Mouse (Mus musculus) cerebellum, adult 9-11 months (tissue): ENCODE data around the gene Tubb5.

Source experiments
- DNase-seq: peaks from one replicate; pipeline ENCODE4 v3.0.0; 2022

The Tubb5 gene

DNA sequence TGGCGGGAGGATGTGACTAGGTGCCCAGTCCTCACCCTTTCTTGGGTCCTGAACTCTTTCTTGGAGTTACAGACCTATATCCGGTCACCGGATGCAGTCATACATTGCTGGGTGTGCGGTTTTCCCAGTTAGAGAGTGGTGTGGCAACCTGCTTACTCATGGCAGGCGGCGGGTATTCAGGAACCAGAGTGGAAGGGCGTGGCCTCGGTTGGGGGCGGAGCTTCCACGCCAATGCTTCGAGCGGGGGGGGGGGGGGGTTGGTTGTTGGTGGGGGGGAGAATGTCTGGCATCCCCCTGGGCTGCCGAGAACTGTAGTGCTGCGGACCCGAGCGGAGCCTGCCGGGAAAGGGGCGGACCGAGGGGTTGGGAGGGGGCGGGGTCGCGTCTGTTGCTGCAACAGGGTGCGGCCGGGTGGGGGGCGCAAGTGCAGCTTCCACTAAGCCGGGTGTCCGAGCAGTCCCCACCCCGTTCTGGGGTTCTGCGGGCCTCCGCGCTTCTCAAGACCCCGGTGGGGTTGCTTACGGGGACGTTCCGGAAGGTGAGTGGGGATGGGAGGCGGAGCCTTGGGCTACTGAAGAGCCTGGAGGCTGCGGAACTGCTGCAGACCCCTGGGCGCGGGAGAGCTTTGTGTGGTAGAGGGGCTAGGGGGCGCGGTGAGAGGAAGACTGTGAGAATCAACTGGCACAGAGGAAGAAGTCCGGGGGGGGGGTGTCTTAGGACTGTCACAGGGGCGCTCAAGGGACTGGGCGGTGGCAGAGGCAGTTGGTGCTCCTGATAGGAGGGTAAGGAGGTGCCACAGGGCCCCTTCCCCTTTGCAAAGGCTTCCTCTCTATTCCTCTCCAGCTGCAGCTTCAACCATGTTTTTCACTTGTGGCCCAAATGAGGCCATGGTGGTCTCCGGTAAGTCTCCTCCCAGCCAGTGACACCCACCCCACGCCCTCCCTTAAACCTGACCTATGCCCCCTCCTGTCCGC, 14.9 kb downstream of the Tubb5 start, which contains the start of gene Flot1:
Flot1 (plus strand) TSS at position 267 of the 974 bp plus-strand sequence.
- peak; percentile 80 for DNase-seq

DNA sequence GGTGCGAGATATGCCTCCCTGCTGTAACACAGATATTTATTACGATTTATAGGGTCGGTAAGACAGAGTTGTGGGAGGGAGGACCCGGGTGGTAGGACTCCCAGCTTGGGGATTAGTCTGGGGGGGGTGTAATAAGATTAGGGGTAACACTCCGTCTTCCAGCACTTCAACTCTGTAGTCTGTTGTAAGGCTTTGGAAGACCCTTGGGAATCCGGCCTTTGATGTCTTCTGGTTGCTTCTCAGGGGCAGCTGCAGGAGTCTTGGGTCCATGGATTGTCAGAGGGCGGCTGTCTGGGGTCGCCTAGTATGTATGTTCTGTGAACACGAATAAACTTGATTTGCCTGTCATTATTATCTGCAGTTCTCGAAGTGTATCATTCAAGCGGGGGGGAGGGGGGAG, 15.5 kb downstream of the Tubb5 start:
- peak; percentile 63 for DNase-seq

DNA sequence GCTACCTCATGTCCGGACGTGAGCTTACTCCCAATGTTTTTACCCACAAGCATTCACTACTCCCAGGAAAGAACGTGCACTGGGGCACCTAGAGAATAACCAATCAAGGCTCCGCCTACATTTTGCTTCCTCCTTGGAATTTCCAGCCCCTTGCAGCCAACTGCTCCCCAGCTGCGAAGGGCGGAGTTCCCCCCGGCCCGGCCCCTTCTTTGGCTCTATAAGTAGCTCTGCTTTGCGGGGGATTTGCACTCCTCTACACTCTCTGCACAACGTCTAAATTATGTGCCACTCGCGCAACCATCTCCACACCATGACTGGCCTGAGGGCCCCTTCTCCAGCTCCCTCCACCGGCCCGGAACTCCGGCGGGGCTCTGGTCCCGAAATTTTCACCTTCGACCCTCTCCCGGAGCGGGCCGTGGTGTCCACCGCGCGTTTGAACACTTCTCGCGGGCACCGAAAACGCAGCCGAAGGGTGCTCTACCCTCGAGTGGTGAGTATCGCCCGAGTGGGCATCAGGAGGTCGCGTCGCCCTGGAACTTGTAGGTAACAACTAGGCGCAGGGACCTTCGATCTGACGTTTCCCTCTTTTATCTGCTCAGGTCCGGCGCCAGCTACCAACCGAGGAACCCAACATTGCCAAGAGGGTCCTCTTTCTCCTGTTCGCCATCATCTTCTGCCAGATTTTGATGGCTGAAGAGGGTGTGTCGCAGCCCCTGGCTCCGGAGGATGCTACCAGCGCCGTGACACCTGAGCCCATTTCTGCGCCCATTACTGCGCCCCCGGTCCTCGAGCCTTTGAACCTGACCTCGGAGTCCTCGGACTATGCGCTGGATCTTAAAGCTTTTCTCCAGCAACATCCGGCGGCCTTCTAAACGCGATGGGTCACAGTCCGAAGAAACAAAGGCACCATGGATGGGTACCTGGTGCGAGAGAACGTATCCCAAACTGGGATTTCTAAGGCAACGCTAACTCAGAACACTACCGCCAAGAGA, 16.4 kb downstream of the Tubb5 start, which contains the start of gene Ier3:
Ier3 (plus strand) TSS at position 246 of the 992 bp plus-strand sequence.
- peak; percentile 69 for DNase-seq

DNA sequence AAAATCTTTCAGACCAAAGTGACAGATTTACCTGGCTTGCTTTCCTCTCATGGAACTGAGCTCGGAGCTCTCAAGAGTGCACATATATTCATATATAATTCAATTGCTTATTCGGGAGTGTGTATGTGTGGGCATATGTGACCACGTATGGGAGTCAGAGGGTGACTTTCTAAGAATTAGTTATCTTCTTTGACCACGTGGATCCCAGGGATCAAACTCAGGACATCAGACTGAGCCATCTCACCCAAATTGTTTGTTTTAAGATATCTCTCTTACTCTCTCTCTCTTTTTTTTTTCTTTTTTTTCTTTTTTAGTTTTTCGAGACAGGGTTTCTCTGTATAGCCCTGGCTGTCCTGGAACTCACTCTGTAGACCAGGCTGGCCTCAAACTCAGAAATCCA, 18.0 kb downstream of the Tubb5 start:
- DNase-seq, result no peak

DNA sequence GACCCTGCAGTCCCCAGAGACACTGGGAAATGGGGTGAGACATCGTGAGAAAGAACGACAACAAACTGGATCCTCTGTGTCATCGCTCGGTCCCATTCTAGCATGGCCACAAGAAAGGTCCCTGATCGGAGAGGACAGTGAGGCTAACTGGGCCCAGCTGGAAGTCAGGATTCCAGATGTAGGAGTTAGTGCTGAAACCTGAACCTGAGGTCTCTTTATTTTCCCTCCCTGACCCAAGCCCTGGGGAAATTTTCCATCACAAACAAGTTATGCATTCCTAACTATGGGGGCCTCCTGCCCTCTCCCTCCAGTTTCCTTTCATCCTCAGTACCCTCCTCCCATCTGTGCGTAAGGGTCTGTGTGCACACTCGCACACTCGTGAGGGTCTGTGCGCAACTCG, 20.9 kb downstream of the Tubb5 start:
- DNase-seq, result no peak

DNA sequence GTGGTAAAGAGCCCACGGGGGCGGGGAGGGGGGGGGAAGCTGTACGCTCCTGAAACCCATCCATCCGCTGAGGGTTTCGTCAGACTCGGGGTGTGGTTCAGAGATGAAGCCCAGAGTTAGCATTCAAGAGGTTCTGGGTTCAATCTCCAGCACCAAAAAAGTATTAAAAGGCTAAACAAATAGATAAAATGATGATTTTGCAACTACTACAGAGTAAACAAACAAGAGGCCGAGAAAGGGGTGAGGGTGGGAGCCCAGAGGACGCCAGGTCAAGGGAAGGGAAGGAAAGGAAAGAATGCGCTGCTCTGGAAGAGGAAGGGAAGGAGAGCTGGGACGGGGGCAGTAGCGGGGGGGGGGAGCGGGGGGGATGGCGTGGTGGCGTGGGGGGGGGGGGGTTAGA, 21.4 kb downstream of the Tubb5 start:
- DNase-seq, result no peak

DNA sequence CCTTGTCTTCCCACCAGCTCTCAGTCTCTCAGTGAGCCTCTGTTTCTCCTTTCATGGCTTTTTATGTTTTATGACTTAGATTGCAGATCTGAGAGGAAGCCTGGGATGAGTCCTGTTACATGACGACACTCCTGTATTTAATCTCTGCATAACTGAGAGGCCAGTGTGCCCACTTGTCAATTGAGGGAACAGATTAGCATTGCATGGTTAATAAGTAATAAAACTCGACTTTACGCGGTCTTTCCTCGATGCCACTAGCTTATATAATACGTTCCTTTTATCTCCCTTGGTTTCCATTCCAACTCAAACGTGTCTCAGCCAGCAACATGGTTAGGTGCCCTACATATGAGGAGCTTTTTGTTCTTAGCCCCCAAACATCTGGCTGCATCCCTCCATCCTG, 22.3 kb downstream of the Tubb5 start:
- no peak for DNase-seq

DNA sequence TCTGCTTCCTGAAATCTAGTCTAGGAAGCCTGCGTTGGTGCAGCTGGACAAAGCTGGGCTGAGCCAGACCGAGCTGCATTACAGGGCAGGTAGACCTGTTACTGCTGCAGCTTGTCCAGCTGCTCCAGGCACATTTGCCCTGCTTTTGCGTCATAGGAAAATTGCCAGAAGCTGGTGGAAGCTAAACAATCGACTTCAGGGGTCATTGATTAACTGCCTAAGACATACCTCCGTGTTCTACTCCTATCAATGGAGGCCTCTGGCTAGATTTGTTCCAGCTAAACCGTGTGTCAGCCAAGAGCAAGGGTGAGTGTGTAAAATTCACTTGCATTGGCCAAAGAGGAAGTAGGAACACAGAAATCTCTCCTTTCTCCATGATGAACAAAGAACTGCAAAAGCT, 23.4 kb downstream of the Tubb5 start:
- no peak for DNase-seq

DNA sequence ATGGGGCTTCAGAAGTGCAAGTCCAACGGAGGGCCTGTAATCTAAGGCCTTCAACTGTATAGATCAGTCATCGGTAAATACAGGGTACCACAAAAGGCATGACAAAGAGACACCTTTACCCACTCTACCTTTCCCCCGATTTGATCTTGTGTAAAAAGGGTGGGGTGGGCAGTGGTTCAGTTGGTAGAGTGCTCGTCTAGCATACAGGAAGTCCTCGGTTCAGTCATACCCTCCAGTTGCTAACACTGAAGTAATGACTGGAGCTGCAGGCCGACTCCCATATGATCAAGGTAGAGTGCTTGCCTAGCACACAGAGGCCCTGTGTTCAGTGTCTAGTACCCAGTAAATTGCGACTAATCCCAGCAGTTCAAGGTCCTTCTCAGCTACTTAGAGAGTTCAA, 24.5 kb downstream of the Tubb5 start:
- DNase-seq, result no peak

DNA sequence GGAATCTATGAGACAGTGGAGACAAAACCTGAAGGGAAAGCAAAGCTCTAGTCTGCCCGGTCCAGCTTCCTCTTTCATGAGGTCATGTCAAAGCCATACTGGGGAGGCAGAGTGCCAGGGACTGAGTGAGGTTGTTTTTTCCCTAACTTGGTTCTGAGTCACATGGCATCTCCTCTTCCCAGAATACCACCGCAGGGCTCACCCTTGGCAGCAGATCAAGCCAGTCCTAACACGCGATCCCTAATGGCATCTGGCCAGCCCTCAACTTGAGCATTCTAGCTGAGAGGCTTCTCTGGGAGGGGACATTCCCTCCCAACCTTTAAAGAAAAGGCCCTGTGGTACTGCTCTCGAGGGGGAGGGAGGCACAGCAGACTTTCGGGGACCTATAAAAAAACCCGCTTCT, 24.9 kb downstream of the Tubb5 start:
- DNase-seq, result no peak

DNA sequence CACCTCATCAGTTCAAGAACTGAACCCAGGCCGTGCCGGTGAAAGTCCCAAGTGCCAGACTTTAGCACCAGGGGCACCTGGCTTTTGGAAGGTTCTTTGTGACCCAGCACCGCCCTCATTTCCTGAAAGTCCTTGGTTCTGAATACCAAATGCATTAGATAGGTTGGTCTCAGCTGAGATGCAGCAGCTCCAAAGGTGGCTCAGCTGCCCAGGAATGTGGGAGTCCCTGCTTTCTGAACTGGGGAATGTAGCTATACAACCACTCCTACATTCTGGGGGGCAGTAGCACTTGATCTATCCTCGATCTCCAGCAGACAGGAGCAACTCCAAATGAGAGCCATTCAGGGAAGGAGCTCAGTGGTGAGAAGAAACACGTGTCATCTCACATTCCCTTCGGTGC, 25.4 kb downstream of the Tubb5 start:
- DNase-seq, result no peak

DNA sequence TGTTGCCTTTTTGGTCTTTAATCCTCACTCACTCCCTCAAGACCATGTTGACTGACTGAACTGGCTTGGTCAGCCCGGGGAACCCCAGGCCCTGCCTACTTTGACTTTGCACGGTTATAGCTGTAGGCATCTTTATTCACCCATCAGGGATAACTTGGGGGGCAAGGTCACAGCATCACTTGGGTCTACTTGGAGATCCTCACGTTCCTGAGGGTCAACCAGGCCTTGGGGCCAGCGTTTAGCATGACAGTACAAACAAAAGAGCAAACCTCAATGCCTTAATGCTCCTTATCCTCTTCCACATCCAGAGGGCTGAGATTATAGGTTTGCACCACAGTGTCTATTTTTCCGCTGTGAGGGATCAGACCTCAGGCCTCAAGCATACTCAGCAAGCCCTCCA, 25.8 kb downstream of the Tubb5 start:
- no peak for DNase-seq

DNA sequence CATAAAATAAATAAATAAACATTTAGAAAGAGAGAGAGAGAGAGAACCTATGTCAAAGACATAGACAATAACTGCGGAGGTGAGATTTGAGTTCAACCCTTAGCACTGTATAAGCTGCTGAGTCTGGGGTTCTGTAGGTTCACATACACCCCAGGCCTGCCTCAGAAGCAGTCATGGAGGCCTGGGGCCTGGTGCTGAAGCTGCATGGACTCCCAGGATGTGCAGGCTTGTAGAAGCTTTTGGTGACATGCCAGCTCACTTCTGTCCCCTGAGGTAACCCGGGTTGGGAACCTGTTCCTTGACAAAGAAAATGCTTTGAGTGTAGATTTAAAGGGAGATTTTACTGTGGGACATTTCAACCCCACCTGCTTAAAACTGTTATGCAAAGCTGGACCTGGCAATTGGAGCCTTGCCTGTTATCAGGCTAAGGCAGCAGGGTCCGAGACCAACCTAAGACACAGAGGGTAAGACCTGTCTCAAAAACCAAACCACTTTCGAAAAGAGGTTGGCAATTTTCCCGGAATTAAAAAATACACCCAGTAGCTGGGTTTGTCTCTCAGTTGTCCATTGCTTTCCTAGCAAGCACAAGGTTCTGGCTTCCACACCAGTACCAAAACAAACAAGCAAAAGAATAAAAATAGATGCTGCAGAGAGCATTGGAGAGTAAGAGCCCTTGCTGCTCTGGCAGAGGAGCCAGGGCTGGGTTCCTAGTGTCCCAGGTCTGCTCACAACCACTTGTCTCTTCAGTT, 27.0 kb downstream of the Tubb5 start:
- DNase-seq, result no peak

DNA sequence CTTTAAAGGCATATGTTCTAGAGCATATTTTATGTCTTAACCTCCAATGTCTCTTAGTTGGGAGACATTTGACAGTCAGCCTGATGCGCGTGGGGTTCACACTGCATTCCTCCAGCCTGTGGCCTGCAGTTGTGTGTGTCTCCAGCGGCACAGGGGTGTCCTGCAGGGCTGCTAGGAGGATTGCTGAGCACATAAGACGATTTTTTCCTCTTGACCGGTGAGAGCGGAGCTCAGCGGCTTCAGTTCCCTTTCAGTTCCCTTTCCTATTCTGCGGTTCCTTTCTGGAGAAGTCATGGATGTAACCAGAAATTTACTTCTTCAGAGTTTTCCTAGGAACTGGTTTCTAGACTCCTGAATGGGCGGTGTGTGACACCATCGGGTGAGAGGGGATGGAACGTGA, 28.7 kb downstream of the Tubb5 start:
- DNase-seq, result no peak

DNA sequence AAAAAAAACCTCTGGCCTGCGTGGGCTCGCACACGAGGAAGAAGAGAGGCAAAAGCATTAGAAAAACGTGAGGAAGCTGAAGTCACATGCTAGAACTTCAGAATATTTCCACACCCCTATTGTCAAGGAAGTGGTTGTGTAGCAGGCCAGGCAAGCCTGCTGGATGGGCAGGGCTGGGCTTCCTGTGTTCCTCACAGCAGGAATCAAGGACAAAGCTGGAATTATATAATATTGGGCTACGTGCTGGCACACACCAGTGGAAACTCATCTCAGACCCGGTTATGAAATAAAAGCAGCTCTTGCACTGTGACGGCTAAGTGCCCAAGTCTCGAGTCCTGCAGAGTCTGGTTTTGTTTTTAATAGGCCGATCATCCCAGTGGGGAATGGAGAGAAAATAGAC, 30.0 kb downstream of the Tubb5 start:
- no peak for DNase-seq

DNA sequence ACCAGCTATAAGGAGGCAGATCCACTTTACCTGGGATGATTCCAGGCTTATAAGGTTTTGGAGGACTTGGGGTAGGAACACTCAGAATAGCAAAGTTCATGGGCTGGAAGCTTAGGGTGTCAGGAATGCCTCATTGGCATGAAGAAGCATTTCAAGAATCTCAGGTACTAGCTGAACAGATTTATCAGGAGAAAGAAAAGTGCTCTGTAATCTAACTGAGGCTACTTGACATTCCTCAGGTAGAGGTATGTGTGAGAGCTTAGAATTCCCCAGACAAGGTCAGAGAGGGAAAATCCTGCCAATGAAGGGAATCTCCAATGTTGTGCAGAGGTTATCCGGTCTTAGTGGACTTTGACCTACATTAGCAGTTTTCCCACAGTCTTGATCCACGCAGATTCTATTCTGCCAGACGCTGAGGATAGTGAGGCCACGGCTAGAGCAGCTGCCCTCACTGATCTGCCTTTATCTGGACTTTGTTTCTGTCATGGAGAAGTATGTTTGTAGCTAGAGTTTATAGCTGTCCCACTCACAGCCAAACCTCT, 34.2 kb downstream of the Tubb5 start:
- DNase-seq, result no peak

DNA sequence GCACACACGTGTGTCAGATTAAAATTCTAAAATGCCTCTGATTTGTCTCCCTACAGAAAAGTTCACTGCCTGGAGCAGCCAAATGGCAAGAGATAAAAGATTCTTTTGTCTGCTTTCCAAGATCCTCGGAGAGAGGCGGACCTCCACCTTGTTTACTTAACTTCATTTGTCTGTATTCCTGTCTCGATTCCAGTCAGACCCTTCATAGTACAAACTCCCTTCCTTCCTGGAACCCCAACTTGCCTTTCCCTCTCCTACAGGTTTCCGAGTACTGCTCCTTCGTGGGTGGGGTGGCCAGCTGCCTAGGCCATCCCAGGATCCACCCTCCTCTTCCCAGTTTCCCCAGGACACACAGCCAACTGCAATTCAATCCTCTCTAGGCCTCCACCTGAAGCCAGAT, 35.1 kb downstream of the Tubb5 start:
- DNase-seq, result no peak

DNA sequence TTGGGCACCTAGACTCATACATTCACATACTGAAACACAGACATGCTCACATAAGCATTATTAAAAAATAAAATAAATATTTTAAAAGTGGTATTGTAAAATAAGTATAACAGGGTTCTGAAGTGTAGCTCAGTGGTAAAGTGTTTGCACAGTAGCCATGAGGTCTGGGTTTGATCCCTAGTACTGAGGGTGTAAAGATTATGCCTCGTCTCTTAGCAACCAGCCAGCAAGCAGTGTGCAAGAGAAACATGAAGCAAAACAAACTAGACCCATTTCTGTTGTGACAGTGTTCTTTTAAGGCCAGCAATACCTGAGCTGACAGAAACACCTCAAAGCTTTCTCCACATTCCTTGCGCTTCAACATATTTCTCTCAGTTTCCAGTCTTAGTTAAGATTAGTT, 37.2 kb downstream of the Tubb5 start:
- DNase-seq, result no peak

DNA sequence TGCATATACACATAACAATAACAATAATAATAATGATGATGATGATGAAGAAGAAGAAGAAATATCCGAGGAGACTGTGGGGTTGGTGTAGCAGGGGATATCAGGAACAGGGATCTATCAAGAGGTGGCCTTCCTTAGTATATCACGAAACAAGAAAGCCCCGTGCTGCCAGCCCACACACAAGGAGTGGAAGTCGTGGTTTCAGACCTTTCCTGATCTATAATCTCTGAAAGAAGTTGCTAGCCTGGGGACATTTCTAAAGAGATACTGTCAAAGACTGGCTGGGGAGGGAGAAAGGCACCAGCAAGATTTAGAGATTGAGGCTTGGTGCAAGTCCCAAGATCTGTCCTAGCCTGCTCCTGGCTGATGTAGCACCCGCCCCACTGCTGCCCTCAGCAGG, 41.3 kb downstream of the Tubb5 start:
- no peak for DNase-seq

DNA sequence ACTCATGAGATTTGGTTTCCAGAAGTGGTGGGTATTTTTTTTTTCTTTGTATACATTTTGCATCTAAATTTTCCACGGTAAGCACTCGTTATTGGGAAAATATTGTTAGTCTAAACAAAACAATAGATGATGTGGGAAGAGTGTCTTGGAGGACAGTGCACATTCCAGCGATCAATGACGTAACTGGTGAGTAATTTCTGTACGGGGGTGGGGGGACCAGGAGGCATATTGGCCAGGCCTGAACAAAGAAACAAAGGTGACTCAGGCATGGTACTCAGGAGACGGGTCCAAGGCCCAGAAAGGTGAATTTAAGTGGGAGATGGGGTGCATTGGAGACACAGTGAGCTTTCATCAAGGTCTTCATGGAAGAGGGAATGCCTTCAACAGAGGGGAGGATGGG, 42.5 kb downstream of the Tubb5 start:
- DNase-seq, result no peak

DNA sequence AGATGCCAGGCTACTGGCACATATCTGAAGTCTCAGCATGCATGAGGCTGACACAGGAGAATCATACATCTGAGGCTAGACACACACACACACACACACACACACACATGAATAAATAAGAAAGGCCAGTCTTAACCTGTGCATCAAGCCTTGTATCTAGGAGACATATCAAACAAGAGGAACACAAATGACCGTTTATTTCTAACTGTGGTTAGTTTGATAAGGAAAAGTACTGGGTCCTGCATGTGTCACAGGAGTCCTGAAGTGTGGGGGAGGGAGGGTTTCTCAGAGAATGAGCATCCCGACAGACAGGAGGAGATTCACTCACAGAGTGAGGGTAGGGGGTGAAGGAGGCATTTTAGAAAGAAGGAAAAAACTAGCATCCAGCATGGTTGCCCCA, 43.0 kb downstream of the Tubb5 start:
- no peak for DNase-seq

DNA sequence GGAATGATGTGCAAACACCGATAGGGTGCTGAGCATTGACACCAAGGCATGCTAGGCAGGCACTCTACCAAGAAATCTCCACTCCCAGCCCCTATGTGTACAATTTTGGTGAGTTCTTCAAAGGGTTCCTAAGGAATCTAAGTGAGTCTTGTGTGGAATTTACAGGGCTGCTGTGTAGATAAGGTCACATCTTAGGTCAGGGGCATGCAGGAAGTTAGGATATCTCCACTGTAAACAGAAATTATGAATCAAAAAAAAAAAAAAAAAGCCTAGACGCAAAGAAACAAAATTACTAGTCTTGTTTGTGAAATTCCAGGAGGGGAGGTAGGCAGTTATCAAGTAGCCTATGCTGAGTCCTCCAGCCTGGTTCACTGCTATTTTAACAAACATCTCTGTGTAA, 45.3 kb downstream of the Tubb5 start:
- no peak for DNase-seq

DNA sequence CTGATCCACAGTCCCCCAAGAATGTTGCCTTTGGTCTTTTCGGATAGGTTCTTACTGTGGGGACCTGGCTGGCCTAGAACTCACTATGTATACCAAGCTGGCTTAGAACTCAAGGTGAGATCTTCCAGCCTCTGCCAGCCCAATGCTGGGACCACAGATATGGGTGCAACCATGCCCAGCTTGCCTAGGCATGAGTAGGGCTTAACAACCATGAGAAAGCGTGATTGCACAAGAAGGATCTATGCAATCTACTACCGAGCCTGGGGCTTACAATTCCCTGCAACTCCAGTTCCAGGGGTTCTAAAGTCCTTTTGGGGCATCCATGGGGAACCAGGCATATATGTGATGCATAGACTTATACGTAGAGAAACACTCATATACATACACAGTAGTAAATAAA, 47.2 kb downstream of the Tubb5 start:
- DNase-seq, result no peak
